Mouse (Mus musculus) midbrain, embryonic 16.5 days (tissue): Measurements from ENCODE around the gene Cyth1. TPM values are rescaled to one million over a fixed set of nuclear protein-coding genes. Genes with fewer than 3 reads are reported as not detected.

Experiments
- ATAC-seq: fragments of 200-750 bp; cut with Nextera tagmentation; 2 replicates; pipeline ENCODE4 v1.8.0; 2017; ENCODE audit warnings: moderate TSS enrichment
- H3K27ac ChIP-seq: fragments of 300-500 bp; sonication (generic); 2 replicates; pipeline ENCODE4 v1.5.1; 2014; ENCODE audit warnings: mild to moderate bottlenecking, low read length, mixed read lengths
- H3K27me3 ChIP-seq: fragments of 300-500 bp; sonication (generic); 2 replicates; pipeline ENCODE4 v1.6.1; 2014; ENCODE audit warnings: low read depth, low read length, mixed read lengths; ENCODE audit not compliant: control insufficient read depth, insufficient read depth
- H3K36me3 ChIP-seq: fragments of 300-500 bp; sonication (generic); 2 replicates; pipeline ENCODE4 v1.6.1; 2014; ENCODE audit warnings: mild to moderate bottlenecking, low read length, moderate library complexity, mixed read lengths; ENCODE audit not compliant: control insufficient read depth, insufficient read depth
- H3K4me1 ChIP-seq: fragments of 300-500 bp; sonication (generic); 2 replicates; pipeline ENCODE4 v1.6.1; 2014; ENCODE audit warnings: mild to moderate bottlenecking, low read length, mixed read lengths; ENCODE audit not compliant: control insufficient read depth, insufficient read depth
- H3K4me2 ChIP-seq: fragments of 300-500 bp; sonication (generic); 2 replicates; pipeline ENCODE4 v1.6.1; 2014; ENCODE audit warnings: mild to moderate bottlenecking, low read length, mixed read lengths
- H3K4me3 ChIP-seq: fragments of 300-500 bp; sonication (generic); 2 replicates; pipeline ENCODE4 v1.5.1; 2014; ENCODE audit warnings: low read depth, mild to moderate bottlenecking, low read length, moderate library complexity, mixed read lengths
- H3K9ac ChIP-seq: fragments of 300-500 bp; sonication (generic); 2 replicates; pipeline ENCODE4 v1.6.1; 2014; ENCODE audit warnings: low read depth, low read length, mixed read lengths
- H3K9me3 ChIP-seq: fragments of 300-500 bp; sonication (generic); replicated peaks from 2 replicates; pipeline ENCODE4 v1.6.1; 2014; ENCODE audit warnings: mild to moderate bottlenecking, low read length, mixed read lengths; ENCODE audit not compliant: control insufficient read depth, poor library complexity, severe bottlenecking
- WGBS: fragments of 180-500 bp; shearing (Covaris S2); extraction: QIAGEN DNeasy Blood & Tissue Kit; methylation state at CpG from one replicate; pipeline ENCODE4 v1.1.7; 2014; 5-methylcytosine and 5-hydroxymethylcytosine counted together
- polyA plus RNA-seq: library from polyadenylated mRNA; unstranded; fragments of >200 nt; fragmentation: Nextera tagmentation; extraction: Ambion mirVana; gene quantifications from 2 replicates; pipeline ENCODE4 v1.2.1, GENCODE M21; 2015

Cyth1 gene
- polyA plus RNA-seq: 25.1 and 26.7 TPM in 2 replicates

- no peaks in the 10 kb centered on the region for H3K36me3 ChIP-seq
- H3K9me3 ChIP-seq: no peaks in the 10 kb centered on the region
- H3K27me3 ChIP-seq: no peaks in the 10 kb centered on the region
- WGBS: under 1% methylated on average over 83 of the region's 86 CpGs
- H3K4me3 ChIP-seq: peak within 1 kb of the TSS; percentile 89
- H3K4me2 ChIP-seq: peak within 1 kb of the TSS; percentile 96
- peaks cover 13% of the 10 kb centered on the region for H3K4me1 ChIP-seq
- peak; percentile 93 for ATAC-seq
- peak within 1 kb of the TSS; percentile 90 for H3K9ac ChIP-seq
- peak within 1 kb of the TSS; percentile 68 for H3K27ac ChIP-seq
Observed at GRCm38 (mm10) chr11:118248150-118249011, at the start of gene Cyth1. Gene Cyth1, minus strand, starts transcription at chr11:118248592.

DNA sequence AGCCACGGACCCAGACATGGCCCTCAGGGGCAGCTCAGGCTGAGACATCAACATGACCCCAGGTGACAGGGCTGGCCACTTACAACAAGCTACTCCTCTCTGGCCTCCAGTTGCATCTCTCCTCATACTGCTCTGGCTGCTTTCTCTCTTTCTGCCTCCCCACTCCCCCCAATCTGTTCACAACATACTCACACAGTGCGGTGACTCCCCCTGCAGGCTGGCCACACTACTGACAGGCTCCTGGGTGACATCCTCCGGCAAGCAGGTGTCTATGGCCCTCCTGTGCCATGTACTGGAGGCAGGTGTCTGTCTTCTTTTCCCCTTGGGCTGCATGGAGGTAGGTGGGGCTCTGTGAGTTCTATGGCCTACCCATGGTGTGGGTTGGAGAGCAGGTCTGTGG is 49.6 kb upstream of the Cyth1 start:
- Histone ChIP-seq H3K27ac (no peak overlapping the region), H3K4me2 (no peak overlapping the region), H3K9ac (no peak overlapping the region), H3K4me3 (no peak overlapping the region), H3K4me1 (no peaks in the 10 kb centered on the region), H3K9me3 (no peaks in the 10 kb centered on the region), H3K27me3 (no peaks in the 10 kb centered on the region), H3K36me3 (0 out of 2 replicates have a peak, but pooled peaks cover 4% of the 10 kb centered on the region)
- 88% methylated on average over 3 of the region's 3 CpGs for WGBS
- no peak for ATAC-seq

DNA sequence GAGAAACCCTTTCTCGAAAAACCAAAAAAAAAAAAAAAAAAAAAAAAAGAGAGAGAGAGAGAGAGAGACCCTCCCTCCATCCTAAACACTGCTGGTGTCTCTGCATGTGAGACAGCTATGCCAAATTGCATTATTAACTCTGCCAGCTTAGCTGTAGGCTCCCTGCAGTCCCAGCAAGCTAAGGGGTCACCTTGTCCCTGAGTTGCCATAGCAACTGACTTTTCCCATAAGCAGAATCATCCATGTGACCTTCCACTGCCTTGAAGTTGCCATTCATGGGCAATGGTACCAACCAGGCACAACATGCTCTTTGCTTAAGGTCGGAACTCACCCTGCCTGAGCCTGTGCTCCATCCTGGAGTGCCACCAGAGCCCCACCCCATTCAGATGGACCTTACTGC is 46.6 kb upstream of the Cyth1 start:
- no peak overlapping the region for H3K4me3 ChIP-seq
- H3K36me3 ChIP-seq: no peaks in the 10 kb centered on the region
- no peaks in the 10 kb centered on the region for H3K27me3 ChIP-seq
- WGBS: 57% methylated on average over 1 of the region's 2 CpGs
- ATAC-seq: no peak
- H3K4me1 ChIP-seq: peaks cover 4% of the 10 kb centered on the region; the same call in 1 of the 2 replicates
- H3K9ac ChIP-seq: no peak overlapping the region
- no peaks in the 10 kb centered on the region for H3K9me3 ChIP-seq
- H3K4me2 ChIP-seq: no peak overlapping the region
- peak overlapping the region; percentile 65 for H3K27ac ChIP-seq

GRCm38 (mm10) chr11:118292671-118293070 is 44.3 kb upstream of the Cyth1 start:
- H3K4me2 ChIP-seq: no peak overlapping the region
- peaks cover 13% of the 10 kb centered on the region for H3K4me1 ChIP-seq
- 52% methylated on average over 6 of the region's 6 CpGs for WGBS
- no peak overlapping the region for H3K27ac ChIP-seq
- H3K4me3 ChIP-seq: no peak overlapping the region
- ATAC-seq: no peak
- no peak overlapping the region for H3K9ac ChIP-seq
- H3K36me3 ChIP-seq: no peaks in the 10 kb centered on the region
- no peaks in the 10 kb centered on the region for H3K9me3 ChIP-seq
- H3K27me3 ChIP-seq: no peaks in the 10 kb centered on the region

- H3K9ac ChIP-seq: peak within 1 kb of the TSS; percentile 82
- no peaks in the 10 kb centered on the region for H3K27me3 ChIP-seq
- peak within 1 kb of the TSS; percentile 90 for H3K4me2 ChIP-seq
- under 1% methylated on average over 68 of the region's 68 CpGs for WGBS
- H3K36me3 ChIP-seq: peaks cover 9% of the 10 kb centered on the region
- ATAC-seq: peak; percentile 99
- H3K9me3 ChIP-seq: no peaks in the 10 kb centered on the region
- H3K4me3 ChIP-seq: peak within 1 kb of the TSS; percentile 68
- H3K4me1 ChIP-seq: peaks cover 13% of the 10 kb centered on the region
- H3K27ac ChIP-seq: peak within 1 kb of the TSS; percentile 82
Observed at GRCm38 (mm10) chr11:118289999-118290889, 41.9 kb upstream of the Cyth1 start, which contains the start of gene Usp36. Gene Usp36, minus strand, starts transcription at chr11:118290244.

- peak; percentile 21 for ATAC-seq
- no peaks in the 10 kb centered on the region for H3K27me3 ChIP-seq
- under 1% methylated on average over 22 of the region's 22 CpGs for WGBS
Observed at GRCm38 (mm10) chr11:118289562-118289961, 41.2 kb upstream of the Cyth1 start.

DNA sequence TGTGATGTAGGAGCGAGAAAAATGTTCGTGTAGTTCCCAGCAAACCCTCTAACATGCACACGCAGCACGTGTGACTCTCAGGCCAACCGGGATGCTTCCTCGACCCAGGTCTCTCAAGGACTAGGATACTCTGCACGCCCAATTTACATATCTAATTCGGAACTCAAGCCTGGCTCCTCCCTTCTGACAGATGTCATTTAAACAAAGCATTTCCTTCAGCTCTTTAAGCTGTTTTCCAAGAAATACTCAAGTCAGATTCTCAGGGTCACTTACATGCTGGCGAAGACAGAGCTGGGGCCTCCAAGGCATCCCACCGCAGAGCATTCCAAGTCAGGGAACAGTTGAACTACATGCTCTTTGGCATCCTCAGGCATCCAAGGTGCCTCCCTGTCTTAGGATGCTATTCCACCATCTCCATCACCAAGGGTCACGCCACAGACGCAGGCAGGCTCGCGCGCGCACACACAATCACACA is 40.7 kb upstream of the Cyth1 start:
- Histone ChIP-seq H3K27me3 (no peaks in the 10 kb centered on the region), H3K4me3 (peak overlapping the region; percentile 68), H3K4me2 (peak overlapping the region; percentile 90), H3K36me3 (peaks cover 20% of the 10 kb centered on the region), H3K9ac (peak overlapping the region; percentile 82), H3K27ac (peak overlapping the region; percentile 82), H3K9me3 (no peaks in the 10 kb centered on the region), H3K4me1 (peaks cover 13% of the 10 kb centered on the region)
- WGBS: 2% methylated on average over 16 of the region's 16 CpGs
- no peak for ATAC-seq

More at GRCm38 (mm10) chr11:118289562-118289961, 41.2 kb upstream of the Cyth1 start:
- peaks cover 15% of the 10 kb centered on the region for H3K36me3 ChIP-seq
- no peaks in the 10 kb centered on the region for H3K9me3 ChIP-seq
- H3K9ac ChIP-seq: peak overlapping the region; percentile 82
- peak overlapping the region; percentile 82 for H3K27ac ChIP-seq
- H3K4me3 ChIP-seq: peak overlapping the region; percentile 68
- H3K4me2 ChIP-seq: peak overlapping the region; percentile 90
- peaks cover 13% of the 10 kb centered on the region for H3K4me1 ChIP-seq

GRCm38 (mm10) chr11:118287573-118287972 is 39.2 kb upstream of the Cyth1 start:
- H3K4me2 ChIP-seq: no peak overlapping the region
- no peaks in the 10 kb centered on the region for H3K9me3 ChIP-seq
- peaks cover 27% of the 10 kb centered on the region for H3K36me3 ChIP-seq
- no peak overlapping the region for H3K27ac ChIP-seq
- 98% methylated on average over 9 of the region's 9 CpGs for WGBS
- no peak overlapping the region for H3K4me3 ChIP-seq
- no peak overlapping the region for H3K9ac ChIP-seq
- no peaks in the 10 kb centered on the region for H3K27me3 ChIP-seq
- peaks cover 13% of the 10 kb centered on the region for H3K4me1 ChIP-seq
- ATAC-seq: no peak
